Mouse (Mus musculus) small intestine, adult 2 months (tissue): ENCODE data around the gene Padi2.

Source experiments
- CTCF ChIP-seq: fragments of 200-500 bp; IDR thresholded peaks from 2 replicates; pipeline ENCODE4 v1.5.1; 2012; ENCODE audit warnings: low read depth, mild to moderate bottlenecking, control low read depth, inconsistent platforms, low read length, moderate library complexity, mixed read lengths; ENCODE audit not compliant: insufficient replicate concordance, insufficient read length; ENCODE audit errors: extremely low read depth
- POLR2A ChIP-seq: fragments of 200-500 bp; IDR thresholded peaks from 2 replicates; pipeline ENCODE4 v1.6.1; 2012; ENCODE audit warnings: low read depth, mild to moderate bottlenecking, control low read depth, inconsistent platforms, low read length, moderate library complexity

DNA sequence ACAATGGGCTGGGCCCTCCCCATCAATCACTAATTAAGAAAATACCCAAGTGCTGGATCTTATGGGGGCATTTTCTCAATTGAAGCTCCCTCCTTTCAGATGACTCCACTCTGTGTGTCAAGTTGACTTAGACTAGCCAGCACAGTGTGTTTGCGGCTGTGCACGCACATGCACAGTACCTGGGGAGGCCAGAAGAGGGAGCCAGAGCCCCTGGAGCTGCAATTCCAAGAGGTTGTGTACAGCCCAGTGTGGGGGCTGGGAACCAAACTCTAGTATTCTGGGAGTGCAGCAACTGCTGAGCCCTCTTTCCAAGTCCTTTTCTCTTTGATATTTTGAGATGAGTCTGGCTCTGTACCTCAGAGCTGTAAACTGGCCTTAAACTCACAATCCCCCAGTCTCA is 75.5 kb downstream of the Padi2 start:
- TF ChIP-seq CTCF (peak; percentile 37; the same call in 1 of the 2 replicates), POLR2A (no peak)
